Mouse (Mus musculus) bone marrow, adult 2 months (tissue): ENCODE results near the gene Sobp.

Experiments
- CTCF ChIP-seq: fragments of 200-500 bp; IDR thresholded peaks from 2 replicates; pipeline ENCODE4 v1.5.1; 2011; ENCODE audit warnings: low read length, control low read depth; ENCODE audit not compliant: control insufficient read depth, insufficient read depth
- POLR2A ChIP-seq: fragments of 200-500 bp; IDR thresholded peaks from 2 replicates; pipeline ENCODE4 v1.6.1; 2011; ENCODE audit warnings: low read depth, mild to moderate bottlenecking, control low read depth, low read length, borderline replicate concordance; ENCODE audit not compliant: control insufficient read depth

DNA sequence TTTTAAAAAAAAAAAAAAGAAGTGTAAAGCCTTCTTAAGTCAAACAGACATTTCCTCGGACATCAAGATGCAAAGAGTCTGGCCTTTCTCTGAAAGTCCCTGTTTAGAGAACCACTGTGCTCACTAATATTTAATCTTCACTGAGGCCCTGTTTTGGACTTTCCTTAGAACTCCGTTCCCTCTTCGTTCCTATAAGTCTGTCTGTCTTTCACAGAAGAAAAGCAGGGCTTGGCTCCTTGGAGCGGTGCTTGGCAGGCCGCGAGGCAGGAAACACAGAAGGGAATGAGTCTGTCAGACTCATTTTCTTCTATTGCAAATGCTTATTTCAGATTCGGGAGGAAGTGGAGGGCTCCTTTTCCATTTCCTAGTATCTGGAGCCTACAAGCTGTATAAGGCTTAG is 5.5 kb downstream of the Sobp start:
- TF ChIP-seq CTCF (no peak), POLR2A (no peak)
